Mouse (Mus musculus) limb, embryonic 15.5 days (tissue): ENCODE measurements around the gene Ryk. TPM values are rescaled to one million over a fixed set of nuclear protein-coding genes. Genes with fewer than 3 reads are reported as not detected.
"Not testable (repeated sequence)": the region's sequence is repeated elsewhere in the genome, so short reads cannot be mapped to it uniquely, and the experiment has no call there.

Experiments used
- ATAC-seq: fragments of 200-750 bp; cut with Nextera tagmentation; 2 replicates; pipeline ENCODE4 v1.8.0; 2017; ENCODE audit warnings: low read depth, moderate TSS enrichment; ENCODE audit not compliant: insufficient number of reproducible peaks, low FRiP score, low TSS enrichment
- H3K27ac ChIP-seq: fragments of 300-500 bp; sonication (generic); 2 replicates; pipeline ENCODE4 v1.5.1; 2015; ENCODE audit warnings: moderate library complexity, mild to moderate bottlenecking, inconsistent platforms
- H3K27me3 ChIP-seq: fragments of 300-500 bp; sonication (generic); 2 replicates; pipeline ENCODE4 v1.6.1; 2015; ENCODE audit warnings: inconsistent platforms
- H3K36me3 ChIP-seq: fragments of 300-500 bp; sonication (generic); 2 replicates; pipeline ENCODE4 v1.6.1; 2015; ENCODE audit warnings: inconsistent platforms
- H3K4me1 ChIP-seq: fragments of 300-500 bp; sonication (generic); 2 replicates; pipeline ENCODE4 v1.6.1; 2015; ENCODE audit warnings: inconsistent platforms
- H3K4me2 ChIP-seq: fragments of 300-500 bp; sonication (generic); 2 replicates; pipeline ENCODE4 v1.6.1; 2015; ENCODE audit warnings: mild to moderate bottlenecking, inconsistent platforms
- H3K4me3 ChIP-seq: fragments of 300-500 bp; sonication (generic); 2 replicates; pipeline ENCODE4 v1.5.1; 2015; ENCODE audit warnings: mild to moderate bottlenecking, inconsistent platforms
- H3K9ac ChIP-seq: fragments of 300-500 bp; sonication (generic); 2 replicates; pipeline ENCODE4 v1.6.1; 2015; ENCODE audit warnings: inconsistent platforms
- H3K9me3 ChIP-seq: fragments of 300-500 bp; sonication (generic); 2 replicates; pipeline ENCODE4 v1.6.1; 2016; ENCODE audit warnings: inconsistent platforms
- WGBS: fragments of 180-500 bp; shearing (Covaris S2); methylation state at CpG from one replicate; pipeline ENCODE4 v1.1.7; 2015; 5-methylcytosine and 5-hydroxymethylcytosine counted together
- polyA plus RNA-seq: library from polyadenylated mRNA; unstranded; fragments of >200 nt; fragmentation: Nextera tagmentation; extraction: Ambion mirVana; gene quantifications from 2 replicates; pipeline ENCODE4 v1.2.1, GENCODE M21; 2015

Ryk gene
- polyA plus RNA-seq, 1 experiment from 2014 or later: 26.1 TPM

GRCm38 (mm10) chr9:102912516-102913035, 77.9 kb downstream of the Ryk start:
- H3K4me3 ChIP-seq: no peak overlapping the region
- no peaks in the 10 kb centered on the region for H3K27me3 ChIP-seq
- H3K9ac ChIP-seq: no peak overlapping the region
- H3K36me3 ChIP-seq: peaks cover 52% of the 10 kb centered on the region
- no peaks in the 10 kb centered on the region for H3K4me1 ChIP-seq
- H3K4me2 ChIP-seq: no peak overlapping the region
- ATAC-seq: no peak
- no peak overlapping the region for H3K27ac ChIP-seq
- WGBS: 89% methylated on average over 10 of the region's 10 CpGs
- H3K9me3 ChIP-seq: no peaks in the 10 kb centered on the region

- not testable (repeated sequence) for ATAC-seq, H3K27ac ChIP-seq, H3K4me2 ChIP-seq, H3K4me1 ChIP-seq, H3K9ac ChIP-seq, H3K4me3 ChIP-seq, H3K9me3 ChIP-seq, H3K27me3 ChIP-seq
- WGBS: 86% methylated on average over 3 of the region's 3 CpGs
- peaks cover 41% of the 10 kb centered on the region for H3K36me3 ChIP-seq
Observed at GRCm38 (mm10) chr9:102913597-102913996, 78.9 kb downstream of the Ryk start.

GRCm38 (mm10) chr9:102914583-102914982, 79.9 kb downstream of the Ryk start:
- no peak overlapping the region for H3K9ac ChIP-seq
- no peaks in the 10 kb centered on the region for H3K9me3 ChIP-seq
- H3K4me1 ChIP-seq: 0 out of 2 replicates have a peak, but pooled peaks cover 2% of the 10 kb centered on the region
- no peak overlapping the region for H3K4me2 ChIP-seq
- 72% methylated on average over 1 of the region's 1 CpGs for WGBS
- no peak for ATAC-seq
- no peak overlapping the region for H3K27ac ChIP-seq
- peaks cover 33% of the 10 kb centered on the region for H3K36me3 ChIP-seq
- H3K27me3 ChIP-seq: no peaks in the 10 kb centered on the region
- no peak overlapping the region for H3K4me3 ChIP-seq

GRCm38 (mm10) chr9:102915292-102915854, 80.7 kb downstream of the Ryk start:
- peaks cover 26% of the 10 kb centered on the region for H3K36me3 ChIP-seq
- 0 out of 2 replicates have a peak, but pooled peaks cover 2% of the 10 kb centered on the region for H3K4me1 ChIP-seq
- no peak overlapping the region for H3K4me3 ChIP-seq
- no peak overlapping the region for H3K9ac ChIP-seq
- WGBS: 73% methylated on average over 3 of the region's 3 CpGs
- no peaks in the 10 kb centered on the region for H3K27me3 ChIP-seq
- H3K4me2 ChIP-seq: no peak overlapping the region
- H3K27ac ChIP-seq: no peak overlapping the region; the same call in 1 of the 2 replicates
- H3K9me3 ChIP-seq: no peaks in the 10 kb centered on the region
- ATAC-seq: no peak

GRCm38 (mm10) chr9:102916076-102916475, 81.4 kb downstream of the Ryk start:
- H3K27me3 ChIP-seq: no peaks in the 10 kb centered on the region
- WGBS: 91% methylated on average over 7 of the region's 7 CpGs
- no peak for ATAC-seq
- H3K4me1 ChIP-seq: 0 out of 2 replicates have a peak, but pooled peaks cover 2% of the 10 kb centered on the region
- H3K4me2 ChIP-seq: no peak overlapping the region
- H3K9ac ChIP-seq: no peak overlapping the region
- H3K9me3 ChIP-seq: no peaks in the 10 kb centered on the region
- H3K4me3 ChIP-seq: no peak overlapping the region
- peaks cover 19% of the 10 kb centered on the region for H3K36me3 ChIP-seq
- H3K27ac ChIP-seq: no peak overlapping the region

- WGBS: 74% methylated on average over 8 of the region's 8 CpGs
- Histone ChIP-seq H3K4me3 (no peak overlapping the region), H3K27ac (no peak overlapping the region), H3K9me3 (no peaks in the 10 kb centered on the region), H3K36me3 (peaks cover 10% of the 10 kb centered on the region), H3K4me1 (0 out of 2 replicates have a peak, but pooled peaks cover 2% of the 10 kb centered on the region), H3K27me3 (no peaks in the 10 kb centered on the region), H3K9ac (no peak overlapping the region), H3K4me2 (no peak overlapping the region)
- no peak for ATAC-seq
Observed at GRCm38 (mm10) chr9:102917532-102918129, 82.9 kb downstream of the Ryk start.

- Histone ChIP-seq H3K36me3 (peaks cover 9% of the 10 kb centered on the region; the same call in 1 of the 2 replicates), H3K4me3 (no peak overlapping the region), H3K4me1 (0 out of 2 replicates have a peak, but pooled peaks cover 2% of the 10 kb centered on the region), H3K9ac (no peak overlapping the region), H3K9me3 (no peaks in the 10 kb centered on the region), H3K4me2 (no peak overlapping the region), H3K27me3 (no peaks in the 10 kb centered on the region), H3K27ac (no peak overlapping the region)
- ATAC-seq: no peak
- 60% methylated on average over 5 of the region's 5 CpGs for whole genome bisulfite sequencing
Observed at GRCm38 (mm10) chr9:102919486-102919885, 84.8 kb downstream of the Ryk start.

GRCm38 (mm10) chr9:102921791-102922190, 87.1 kb downstream of the Ryk start:
- ATAC-seq: no peak
- no peaks in the 10 kb centered on the region for H3K9me3 ChIP-seq
- H3K36me3 ChIP-seq: no peaks in the 10 kb centered on the region
- H3K4me2 ChIP-seq: no peak overlapping the region
- no peak overlapping the region for H3K27ac ChIP-seq
- H3K27me3 ChIP-seq: no peaks in the 10 kb centered on the region
- no peak overlapping the region for H3K9ac ChIP-seq
- H3K4me1 ChIP-seq: 0 out of 2 replicates have a peak, but pooled peaks cover 2% of the 10 kb centered on the region
- WGBS: 85% methylated on average over 13 of the region's 13 CpGs
- no peak overlapping the region for H3K4me3 ChIP-seq

- Histone ChIP-seq H3K27me3 (no peaks in the 10 kb centered on the region), H3K36me3 (no peaks in the 10 kb centered on the region), H3K4me3 (no peak overlapping the region), H3K9me3 (no peaks in the 10 kb centered on the region), H3K27ac (no peak overlapping the region), H3K4me1 (no peaks in the 10 kb centered on the region), H3K9ac (no peak overlapping the region), H3K4me2 (no peak overlapping the region)
- ATAC-seq: no peak
- WGBS: 88% methylated on average over 7 of the region's 7 CpGs
Observed at GRCm38 (mm10) chr9:102922866-102923434, 88.2 kb downstream of the Ryk start.

GRCm38 (mm10) chr9:102923836-102924235, 89.1 kb downstream of the Ryk start:
- Histone ChIP-seq H3K4me2 (no peak overlapping the region), H3K4me3 (no peak overlapping the region), H3K9me3 (no peaks in the 10 kb centered on the region), H3K27ac (no peak overlapping the region), H3K4me1 (no peaks in the 10 kb centered on the region), H3K27me3 (no peaks in the 10 kb centered on the region), H3K36me3 (no peaks in the 10 kb centered on the region), H3K9ac (no peak overlapping the region)
- no peak for ATAC-seq
- 81% methylated on average over 11 of the region's 11 CpGs for WGBS

- H3K4me3 ChIP-seq: no peak overlapping the region
- no peaks in the 10 kb centered on the region for H3K9me3 ChIP-seq
- no peak overlapping the region for H3K4me2 ChIP-seq
- H3K4me1 ChIP-seq: no peaks in the 10 kb centered on the region
- no peaks in the 10 kb centered on the region for H3K36me3 ChIP-seq
- ATAC-seq: no peak
- H3K27ac ChIP-seq: no peak overlapping the region
- no peaks in the 10 kb centered on the region for H3K27me3 ChIP-seq
- H3K9ac ChIP-seq: no peak overlapping the region
- WGBS: 61% methylated on average over 15 of the region's 15 CpGs
Observed at GRCm38 (mm10) chr9:102924627-102925316, 90.1 kb downstream of the Ryk start.

GRCm38 (mm10) chr9:102926137-102926536, 91.4 kb downstream of the Ryk start:
- no peak overlapping the region for H3K9ac ChIP-seq
- no peaks in the 10 kb centered on the region for H3K27me3 ChIP-seq
- no peaks in the 10 kb centered on the region for H3K4me1 ChIP-seq
- no peak overlapping the region for H3K4me3 ChIP-seq
- no peaks in the 10 kb centered on the region for H3K36me3 ChIP-seq
- ATAC-seq: no peak
- H3K27ac ChIP-seq: no peak overlapping the region
- no peaks in the 10 kb centered on the region for H3K9me3 ChIP-seq
- H3K4me2 ChIP-seq: no peak overlapping the region
- WGBS: 90% methylated on average over 3 of the region's 3 CpGs
